Mouse (Mus musculus): Measurements from ENCODE around the gene Otud7a. TPM values are rescaled to one million over a fixed set of nuclear protein-coding genes. Genes with fewer than 3 reads are reported as not detected.

The Otud7a gene
- polyA plus RNA-seq, 1 experiment, result 52.1 TPM

GRCm38 (mm10) chr7:63755476-63755948, 311.0 kb downstream of the Otud7a start:
- peaks cover 13% of the 10 kb centered on the region for H3K4me1 ChIP-seq (ENCODE audit: control insufficient read depth, insufficient read depth, low read length)
- peak overlapping the region; percentile 11; the same call in 1 of the 2 replicates for H3K27ac ChIP-seq (ENCODE audit: insufficient read depth, low read length)
- peak overlapping the region; percentile 10; the same call in 1 of the 2 replicates for H3K4me3 ChIP-seq (ENCODE audit: insufficient read depth, low read length)
- TF ChIP-seq CTCF (IDR thresholded peaks at IDR 0.05; ENCODE audit: extremely low read depth, insufficient read depth, low read length) (peak; percentile 60), POLR2A (IDR thresholded peaks at IDR 0.05; ENCODE audit: extremely low read depth, insufficient read depth, low read length) (no peak)

GRCm38 (mm10) chr7:63757136-63757677, 312.7 kb downstream of the Otud7a start:
- TF ChIP-seq POLR2A (IDR thresholded peaks at IDR 0.05; ENCODE audit: extremely low read depth, insufficient read depth, low read length) (no peak), CTCF (IDR thresholded peaks at IDR 0.05; ENCODE audit: extremely low read depth, insufficient read depth, low read length) (no peak)
- no peak overlapping the region for H3K4me3 ChIP-seq (ENCODE audit: insufficient read depth, low read length)
- H3K4me1 ChIP-seq (ENCODE audit: control insufficient read depth, insufficient read depth, low read length), result peaks cover 13% of the 10 kb centered on the region
- no peak overlapping the region for H3K27ac ChIP-seq (ENCODE audit: insufficient read depth, low read length)

GRCm38 (mm10) chr7:63757678-63758239, 313.2 kb downstream of the Otud7a start:
- Histone ChIP-seq H3K4me3 (ENCODE audit: insufficient read depth, low read length) (no peak overlapping the region; the same call in 1 of the 2 replicates), H3K4me1 (ENCODE audit: control insufficient read depth, insufficient read depth, low read length) (peaks cover 13% of the 10 kb centered on the region), H3K27ac (ENCODE audit: insufficient read depth, low read length) (no peak overlapping the region)
- TF ChIP-seq POLR2A (IDR thresholded peaks at IDR 0.05; ENCODE audit: extremely low read depth, insufficient read depth, low read length), result no peak
- no peak for TF ChIP-seq CTCF (IDR thresholded peaks at IDR 0.05; ENCODE audit: extremely low read depth, insufficient read depth, low read length)

- H3K27ac ChIP-seq (ENCODE audit: insufficient read depth, low read length), result no peak overlapping the region
- H3K4me1 ChIP-seq (ENCODE audit: control insufficient read depth, insufficient read depth, low read length), result peaks cover 13% of the 10 kb centered on the region
- H3K4me3 ChIP-seq (ENCODE audit: insufficient read depth, low read length), result no peak overlapping the region; the same call in 1 of the 2 replicates
- TF ChIP-seq CTCF (IDR thresholded peaks at IDR 0.05; ENCODE audit: extremely low read depth, insufficient read depth, low read length), result no peak
- TF ChIP-seq POLR2A (IDR thresholded peaks at IDR 0.05; ENCODE audit: extremely low read depth, insufficient read depth, low read length), result no peak
These were observed 313.8 kb downstream of the Otud7a start for GRCm38 (mm10) chr7:63758240-63758826.

GRCm38 (mm10) chr7:63759606-63760005, 315.1 kb downstream of the Otud7a start:
- Histone ChIP-seq H3K4me1 (ENCODE audit: control insufficient read depth, insufficient read depth, low read length) (peaks cover 5% of the 10 kb centered on the region), H3K27ac (ENCODE audit: insufficient read depth, low read length) (no peak overlapping the region), H3K4me3 (ENCODE audit: insufficient read depth, low read length) (no peak overlapping the region)
- TF ChIP-seq POLR2A (IDR thresholded peaks at IDR 0.05; ENCODE audit: extremely low read depth, insufficient read depth, low read length), result no peak
- no peak for TF ChIP-seq CTCF (IDR thresholded peaks at IDR 0.05; ENCODE audit: extremely low read depth, insufficient read depth, low read length)

- H3K27ac ChIP-seq (ENCODE audit: insufficient read depth, low read length), result no peak overlapping the region
- TF ChIP-seq CTCF (IDR thresholded peaks at IDR 0.05; ENCODE audit: extremely low read depth, insufficient read depth, low read length) (no peak), POLR2A (IDR thresholded peaks at IDR 0.05; ENCODE audit: extremely low read depth, insufficient read depth, low read length) (no peak)
- H3K4me1 ChIP-seq (ENCODE audit: control insufficient read depth, insufficient read depth, low read length), result no peaks in the 10 kb centered on the region
- no peak overlapping the region for H3K4me3 ChIP-seq (ENCODE audit: insufficient read depth, low read length)
These were observed 318.0 kb downstream of the Otud7a start for GRCm38 (mm10) chr7:63762529-63762928.

- H3K27ac ChIP-seq (ENCODE audit: insufficient read depth, low read length), result no peak overlapping the region
- H3K4me1 ChIP-seq (ENCODE audit: control insufficient read depth, insufficient read depth, low read length), result peaks cover 6% of the 10 kb centered on the region; the same call in 1 of the 2 replicates
- no peak overlapping the region for H3K4me3 ChIP-seq (ENCODE audit: insufficient read depth, low read length)
- TF ChIP-seq CTCF (IDR thresholded peaks at IDR 0.05; ENCODE audit: extremely low read depth, insufficient read depth, low read length) (no peak), POLR2A (IDR thresholded peaks at IDR 0.05; ENCODE audit: extremely low read depth, insufficient read depth, low read length) (no peak)
These were observed 324.0 kb downstream of the Otud7a start for GRCm38 (mm10) chr7:63768398-63769029.

GRCm38 (mm10) chr7:63773268-63773667, 328.7 kb downstream of the Otud7a start:
- no peak overlapping the region for H3K27ac ChIP-seq (ENCODE audit: insufficient read depth, low read length)
- H3K4me1 ChIP-seq (ENCODE audit: control insufficient read depth, insufficient read depth, low read length), result peaks cover 6% of the 10 kb centered on the region; the same call in 1 of the 2 replicates
- no peak for TF ChIP-seq CTCF (IDR thresholded peaks at IDR 0.05; ENCODE audit: extremely low read depth, insufficient read depth, low read length)
- no peak for TF ChIP-seq POLR2A (IDR thresholded peaks at IDR 0.05; ENCODE audit: extremely low read depth, insufficient read depth, low read length)
- H3K4me3 ChIP-seq (ENCODE audit: insufficient read depth, low read length), result no peak overlapping the region

- Histone ChIP-seq H3K4me3 (ENCODE audit: insufficient read depth, low read length) (no peak overlapping the region), H3K27ac (ENCODE audit: insufficient read depth, low read length) (no peak overlapping the region), H3K4me1 (ENCODE audit: control insufficient read depth, insufficient read depth, low read length) (peaks cover 2% of the 10 kb centered on the region; the same call in 1 of the 2 replicates)
- TF ChIP-seq CTCF (IDR thresholded peaks at IDR 0.05; ENCODE audit: extremely low read depth, insufficient read depth, low read length), result no peak
- no peak for TF ChIP-seq POLR2A (IDR thresholded peaks at IDR 0.05; ENCODE audit: extremely low read depth, insufficient read depth, low read length)
These were observed 329.7 kb downstream of the Otud7a start for GRCm38 (mm10) chr7:63774291-63774690.
